Comparison of ENCODE assay signal across 8 mouse cellular contexts in the genomic region with DNA sequence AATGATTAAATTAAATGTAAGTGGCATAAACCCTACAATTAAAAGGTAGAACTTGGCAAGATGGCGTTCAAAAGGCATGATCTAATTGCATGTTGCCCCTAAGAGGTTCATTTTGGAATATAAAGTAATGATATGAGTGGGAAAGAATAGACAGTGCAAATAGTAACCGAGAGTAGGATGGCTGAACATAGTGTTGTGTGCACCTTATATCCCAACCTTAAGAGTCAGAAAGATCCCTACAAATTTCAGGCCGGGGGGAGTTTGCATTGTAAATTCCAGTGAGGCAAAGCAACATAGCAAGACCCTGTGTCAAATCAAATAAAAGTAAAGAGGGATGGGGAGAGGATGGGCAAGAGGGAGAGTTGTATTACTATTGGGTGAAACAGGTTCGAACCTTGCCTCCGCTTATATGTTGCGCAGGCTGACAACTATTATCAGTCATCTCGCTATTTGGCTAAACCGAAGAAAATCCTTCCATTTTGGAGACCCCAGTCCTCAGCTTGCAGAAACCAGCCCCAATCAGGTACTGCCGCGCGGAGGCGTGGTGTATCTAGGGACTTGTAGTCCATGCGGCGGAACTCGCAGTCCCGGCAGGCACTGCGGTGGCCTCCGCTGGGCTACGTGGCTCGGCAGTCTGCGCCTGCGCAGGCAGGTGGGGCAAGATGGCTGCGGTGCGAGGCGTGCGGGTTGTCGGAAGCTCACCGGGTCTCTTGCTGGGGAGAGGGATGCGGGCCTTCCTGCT. TPM values are rescaled to one million over a fixed set of nuclear protein-coding genes. Genes with fewer than 3 reads are reported as not detected.
DNase-seq lines count a peak whose midpoint lies in the region; ATAC-seq and TF ChIP-seq lines count a peak whose summit lies in the region.

No protein-coding gene starts in this region.

- no peaks in the 10 kb centered on the region for H3K9me3 ChIP-seq in embryonic facial prominence, embryonic 13.5 days
- H3K9me3 ChIP-seq in limb, embryonic 14.5 days (ENCODE audit: control insufficient read depth, low read length), result no peaks in the 10 kb centered on the region
- H3K9me3 ChIP-seq in midbrain, postnatal 0 days (ENCODE audit: low read length), result no peaks in the 10 kb centered on the region

- H3K4me3 ChIP-seq in embryonic facial prominence, embryonic 13.5 days, result peak overlapping the region; percentile 86
- H3K4me3 ChIP-seq in limb, embryonic 14.5 days (replicated peaks; ENCODE audit: low read length), result peak overlapping the region; percentile 82
- H3K4me3 ChIP-seq in midbrain, postnatal 0 days (ENCODE audit: low read depth, low read length), result peak overlapping the region; percentile 79

- WGBS in embryonic facial prominence, embryonic 13.5 days, result 4% methylated on average over 29 of the region's 29 CpGs
- WGBS in limb, embryonic 14.5 days, result 5% methylated on average over 27 of the region's 29 CpGs
- 4% methylated on average over 29 of the region's 29 CpGs for WGBS in midbrain, postnatal 0 days

- ATAC-seq in embryonic facial prominence, embryonic 13.5 days (ENCODE audit: insufficient number of reproducible peaks, insufficient read depth, low FRiP score, low TSS enrichment, low read depth), result peak; percentile 98
- peak; percentile 98 for ATAC-seq in limb, embryonic 14.5 days (ENCODE audit: low FRiP score, low read depth)
- ATAC-seq in midbrain, postnatal 0 days (ENCODE audit: low FRiP score), result peak; percentile 97

- peaks cover 5% of the 10 kb centered on the region for H3K27me3 ChIP-seq in embryonic facial prominence, embryonic 13.5 days
- no peaks in the 10 kb centered on the region for H3K27me3 ChIP-seq in limb, embryonic 14.5 days (ENCODE audit: control insufficient read depth, insufficient read depth, low read length)
- no peaks in the 10 kb centered on the region for H3K27me3 ChIP-seq in midbrain, postnatal 0 days (ENCODE audit: insufficient read depth, low read length)

- H3K36me3 ChIP-seq in embryonic facial prominence, embryonic 13.5 days, result peaks cover 35% of the 10 kb centered on the region
- H3K36me3 ChIP-seq in limb, embryonic 14.5 days (ENCODE audit: control insufficient read depth, insufficient read depth, low read length), result peaks cover 34% of the 10 kb centered on the region
- H3K36me3 ChIP-seq in midbrain, postnatal 0 days (ENCODE audit: insufficient read depth, low read length), result peaks cover 25% of the 10 kb centered on the region

- peak overlapping the region; percentile 91 for H3K9ac ChIP-seq in embryonic facial prominence, embryonic 13.5 days
- H3K9ac ChIP-seq in limb, embryonic 14.5 days (ENCODE audit: low read depth, low read length, severe bottlenecking), result peak overlapping the region; percentile 86
- H3K9ac ChIP-seq in midbrain, postnatal 0 days (replicated peaks; ENCODE audit: low read length, poor library complexity, severe bottlenecking), result peak overlapping the region; percentile 81

- peak; percentile 96 for DNase-seq in 3134 (ENCODE audit: extremely low read depth, insufficient read length, low spot score)
- peak; percentile 98 to 99 for DNase-seq in adrenal gland, postnatal 36 days
- DNase-seq in heart, adult 8-10 months (ENCODE audit: low spot score), result peak; percentile 95
- peak; percentile 97 for DNase-seq in kidney, adult 9 months
- peak; percentile 96 for DNase-seq in limb, embryonic 14.5 days (ENCODE audit: low spot score)
- DNase-seq in midbrain, postnatal 0 days (ENCODE audit: low spot score), result peak; percentile 98
- DNase-seq in spleen, postnatal 14 days (ENCODE audit: low spot score in 2 of 2), result peak; percentile 92 to 95

- H3K4me1 ChIP-seq in embryonic facial prominence, embryonic 13.5 days, result peaks cover 10% of the 10 kb centered on the region; the same call in 1 of the 2 replicates
- peaks cover 11% of the 10 kb centered on the region for H3K4me1 ChIP-seq in limb, embryonic 14.5 days (ENCODE audit: control insufficient read depth, insufficient read depth, low read length)
- no peaks in the 10 kb centered on the region; the same call in 1 of the 2 replicates for H3K4me1 ChIP-seq in midbrain, postnatal 0 days (ENCODE audit: insufficient read depth, low read length)

- TF ChIP-seq CTCF in midbrain, postnatal 0 days (IDR thresholded peaks at IDR 0.05), result peak; percentile 57

- H3K27ac ChIP-seq in embryonic facial prominence, embryonic 13.5 days, result peak overlapping the region; percentile 69
- H3K27ac ChIP-seq in limb, embryonic 14.5 days (replicated peaks; ENCODE audit: low read depth, low read length), result 0 out of 2 replicates have a peak overlapping the region, but pooled peaks have one; percentile 3
- H3K27ac ChIP-seq in midbrain, postnatal 0 days (ENCODE audit: low read depth, low read length), result peak overlapping the region; percentile 82

- H3K4me2 ChIP-seq in embryonic facial prominence, embryonic 13.5 days, result peak overlapping the region; percentile 74
- H3K4me2 ChIP-seq in limb, embryonic 14.5 days (replicated peaks; ENCODE audit: low read depth, low read length, severe bottlenecking), result peak overlapping the region; percentile 65
- peak overlapping the region; percentile 68 for H3K4me2 ChIP-seq in midbrain, postnatal 0 days (ENCODE audit: low read depth, low read length, poor library complexity, severe bottlenecking)

- 0 out of 2 replicates have a peak, but pooled peaks have one; percentile 94 for TF ChIP-seq POLR2A in limb, embryonic 14.5 days (IDR thresholded peaks at IDR 0.05; ENCODE audit: borderline replicate concordance, extremely low read depth, insufficient read depth, insufficient read length)

RNA-seq across cellular contexts. Expression of gene B4galt7, which starts 7.0 kb away (rescaled TPM):
- total RNA-seq in adrenal gland, postnatal 36 days (2021), result 10 to 100 TPM; 13.4 to 16.6 TPM
- 34.3 and 35.1 TPM in 2 replicates for polyA plus RNA-seq in embryonic facial prominence, embryonic 13.5 days (2015; fragmentation: Nextera tagmentation; extraction: Ambion mirVana)
- total RNA-seq in heart, adult 8-10 months (2022), result 1 to 10 TPM; 8.0 to 9.1 (median 8.8) TPM
- polyA plus RNA-seq in limb, embryonic 14.5 days (2012; rRNA removed), result 39.3 and 53.0 TPM in 2 replicates
- polyA plus RNA-seq in limb, embryonic 14.5 days (2014; fragmentation: Nextera tagmentation; extraction: Ambion mirVana), result 10.1 and 12.5 TPM in 2 replicates
- total RNA-seq in midbrain, postnatal 0 days (2014; rRNA removed), result 62.6 and 67.7 TPM in 2 replicates
- polyA plus RNA-seq in midbrain, postnatal 0 days (2015; fragmentation: Nextera tagmentation; extraction: Ambion mirVana), result 50.1 and 55.1 TPM in 2 replicates

RNA-seq across cellular contexts. Expression of gene Tmed9, which starts 19.2 kb away (rescaled TPM):
- total RNA-seq in adrenal gland, postnatal 36 days (2021), result 100 to 1,000 TPM; 196 to 197 TPM
- 158 and 177 TPM in 2 replicates for polyA plus RNA-seq in embryonic facial prominence, embryonic 13.5 days (2015; fragmentation: Nextera tagmentation; extraction: Ambion mirVana)
- 100 to 1,000 TPM in 1 of 4 experiments, 10 to 100 TPM in 3; 80.6 to 102 (median 90.0) TPM for total RNA-seq in heart, adult 8-10 months (2022)
- polyA plus RNA-seq in limb, embryonic 14.5 days (2012; rRNA removed), result 182 and 228 TPM in 2 replicates
- 78.6 and 83.0 TPM in 2 replicates for polyA plus RNA-seq in limb, embryonic 14.5 days (2014; fragmentation: Nextera tagmentation; extraction: Ambion mirVana)
- total RNA-seq in midbrain, postnatal 0 days (2014; rRNA removed), result 57.6 and 62.5 TPM in 2 replicates
- polyA plus RNA-seq in midbrain, postnatal 0 days (2015; fragmentation: Nextera tagmentation; extraction: Ambion mirVana), result 101 and 102 TPM in 2 replicates

RNA-seq across cellular contexts. Expression of gene Fam193b, which starts 21.8 kb away (rescaled TPM):
- total RNA-seq in adrenal gland, postnatal 36 days (2021), result 10 to 100 TPM; 32.3 to 40.4 TPM
- polyA plus RNA-seq in embryonic facial prominence, embryonic 13.5 days (2015; fragmentation: Nextera tagmentation; extraction: Ambion mirVana), result 47.4 and 49.9 TPM in 2 replicates
- 10 to 100 TPM; 11.5 to 18.3 (median 13.6) TPM for total RNA-seq in heart, adult 8-10 months (2022)
- polyA plus RNA-seq in limb, embryonic 14.5 days (2012; rRNA removed), result 140 and 159 TPM in 2 replicates
- polyA plus RNA-seq in limb, embryonic 14.5 days (2014; fragmentation: Nextera tagmentation; extraction: Ambion mirVana), result 35.9 and 40.7 TPM in 2 replicates
- 73.9 and 90.6 TPM in 2 replicates for total RNA-seq in midbrain, postnatal 0 days (2014; rRNA removed)
- polyA plus RNA-seq in midbrain, postnatal 0 days (2015; fragmentation: Nextera tagmentation; extraction: Ambion mirVana), result 42.7 and 43.5 TPM in 2 replicates

RNA-seq across cellular contexts. Expression of gene Caml, which starts 30.1 kb away (rescaled TPM):
- 10 to 100 TPM; 32.8 to 34.0 TPM for total RNA-seq in adrenal gland, postnatal 36 days (2021)
- polyA plus RNA-seq in embryonic facial prominence, embryonic 13.5 days (2015; fragmentation: Nextera tagmentation; extraction: Ambion mirVana), result 76.3 and 76.5 TPM in 2 replicates
- total RNA-seq in heart, adult 8-10 months (2022), result 10 to 100 TPM; 10.1 to 12.8 (median 11.7) TPM
- polyA plus RNA-seq in limb, embryonic 14.5 days (2012; rRNA removed), result 55.3 and 60.7 TPM in 2 replicates
- polyA plus RNA-seq in limb, embryonic 14.5 days (2014; fragmentation: Nextera tagmentation; extraction: Ambion mirVana), result 59.4 and 60.4 TPM in 2 replicates
- total RNA-seq in midbrain, postnatal 0 days (2014; rRNA removed), result 90.6 and 101 TPM in 2 replicates
- polyA plus RNA-seq in midbrain, postnatal 0 days (2015; fragmentation: Nextera tagmentation; extraction: Ambion mirVana), result 113 and 114 TPM in 2 replicates

RNA-seq across cellular contexts. Expression of gene Ddx46, which starts 42.1 kb away (rescaled TPM):
- 10 to 100 TPM; 36.5 to 42.6 TPM for total RNA-seq in adrenal gland, postnatal 36 days (2021)
- 43.2 and 44.3 TPM in 2 replicates for polyA plus RNA-seq in embryonic facial prominence, embryonic 13.5 days (2015; fragmentation: Nextera tagmentation; extraction: Ambion mirVana)
- 10 to 100 TPM; 17.7 to 24.8 (median 20.2) TPM for total RNA-seq in heart, adult 8-10 months (2022)
- 36.5 and 48.7 TPM in 2 replicates for polyA plus RNA-seq in limb, embryonic 14.5 days (2012; rRNA removed)
- polyA plus RNA-seq in limb, embryonic 14.5 days (2014; fragmentation: Nextera tagmentation; extraction: Ambion mirVana), result 33.0 and 36.0 TPM in 2 replicates
- total RNA-seq in midbrain, postnatal 0 days (2014; rRNA removed), result 22.3 and 29.8 TPM in 2 replicates
- 20.4 and 21.9 TPM in 2 replicates for polyA plus RNA-seq in midbrain, postnatal 0 days (2015; fragmentation: Nextera tagmentation; extraction: Ambion mirVana)

Comparison
In these comparisons a context has a peak if more than half of its experiments do, and no peak if none do; other contexts are left out.
1. Peak in every context shown above with its lines: DNase-seq, ATAC-seq, H3K4me3 ChIP-seq and H3K27ac ChIP-seq.
2. H3K27ac ChIP-seq: peak in every context shown above with its lines; median percentile 82 in midbrain, postnatal 0 days; 69 in embryonic facial prominence, embryonic 13.5 days; 3 in limb, embryonic 14.5 days.